Mouse (Mus musculus): ENCODE measurements at regions not wholly inside any gene's neighbourhood (a gene's known extent, or its start where the extent isn't known, plus 50 kb on each side); places are given as distances from the start of the nearest gene placed in this dataset.

- peak; percentile 49 to 63 for DNase-seq
Measured at GRCm38 (mm10) chr6:79335131-79335530, 482.6 kb upstream of the Gm20594 start.
